Mouse (Mus musculus) layer of hippocampus, adult 9-10 months (tissue): Measurements from ENCODE around the gene Lsm2.
"Not testable (repeated sequence)": the region's sequence is repeated elsewhere in the genome, so short reads cannot be mapped to it uniquely, and the experiment has no call there.

Source experiments
- DNase-seq: peaks from one replicate; pipeline ENCODE4 v3.0.0; 2022; ENCODE audit warnings: low spot score

The Lsm2 gene

GRCm38 (mm10) chr17:35031880-35032279 is 50.2 kb downstream of the Lsm2 start:
- DNase-seq = no peak

GRCm38 (mm10) chr17:35032323-35032870 is 50.7 kb downstream of the Lsm2 start:
- DNase-seq = no peak

GRCm38 (mm10) chr17:35033703-35034102 is 52.0 kb downstream of the Lsm2 start:
- DNase-seq = not testable (repeated sequence)

- no peak for DNase-seq
These were observed 53.2 kb downstream of the Lsm2 start for GRCm38 (mm10) chr17:35034896-35035295.
